Mouse (Mus musculus) C2C12 (cell line): ENCODE results near the gene Ddx42.
"Not testable (repeated sequence)": the region's sequence is repeated elsewhere in the genome, so short reads cannot be mapped to it uniquely, and the experiment has no call there.

Experiments used
- CTCF ChIP-seq: IDR thresholded peaks from one replicate; pipeline ENCODE4 v1.5.1; 2011; ENCODE audit not compliant: control insufficient read depth, insufficient read depth, insufficient read length
- MAX ChIP-seq: IDR thresholded peaks from one replicate; pipeline ENCODE4 v1.6.1; 2011; ENCODE audit warnings: mild to moderate bottlenecking, control low read depth
- MYOG ChIP-seq: IDR thresholded peaks from one replicate; pipeline ENCODE4 v1.6.1; 2011; ENCODE audit not compliant: control insufficient read depth, insufficient read length; ENCODE audit errors: extremely low read depth

- TF ChIP-seq CTCF, MYOG, MAX: not testable (repeated sequence)
Observed at GRCm38 (mm10) chr11:106199997-106200396, 16.7 kb upstream of the Ddx42 start.
